Mouse (Mus musculus) spleen, adult 2 months (tissue): ENCODE data around the gene Tmem189. TPM values are rescaled to one million over a fixed set of nuclear protein-coding genes. Genes with fewer than 3 reads are reported as not detected.

Experiments
- DNase-seq, 2 experiments: peaks; one replicate each; pipeline versions ENCODE4 v3.0.0 to v3.0.0-alpha.2; 2012 to 2021; ENCODE audit warnings: low spot score in 2 of 2, low read depth in 1 of 2
- H3K27ac ChIP-seq: fragments of 200-500 bp; 2 replicates; pipeline ENCODE4 v1.5.1; 2012; ENCODE audit warnings: low read length, inconsistent platforms; ENCODE audit not compliant: insufficient read depth
- H3K27me3 ChIP-seq: fragments of 200-500 bp; 2 replicates; pipeline ENCODE4 v1.6.1; 2012; ENCODE audit warnings: mild to moderate bottlenecking, moderate library complexity, low read length, inconsistent platforms; ENCODE audit not compliant: control insufficient read depth, insufficient read depth
- H3K36me3 ChIP-seq: fragments of 200-500 bp; 2 replicates; pipeline ENCODE4 v1.6.1; 2012; ENCODE audit warnings: mild to moderate bottlenecking, low read length, inconsistent platforms; ENCODE audit not compliant: control insufficient read depth, insufficient read depth
- H3K4me1 ChIP-seq: fragments of 200-500 bp; 2 replicates; pipeline ENCODE4 v1.6.1; 2011; ENCODE audit warnings: inconsistent platforms; ENCODE audit not compliant: control insufficient read depth, insufficient read depth, insufficient read length
- H3K4me3 ChIP-seq: fragments of 200-500 bp; 2 replicates; pipeline ENCODE4 v1.5.1; 2011; ENCODE audit warnings: mild to moderate bottlenecking, inconsistent platforms; ENCODE audit not compliant: insufficient read depth, insufficient read length; ENCODE audit errors: extremely low read depth
- CTCF ChIP-seq: fragments of 200-500 bp; IDR thresholded peaks from 2 replicates; pipeline ENCODE4 v1.5.1; 2011; ENCODE audit warnings: mild to moderate bottlenecking, inconsistent platforms; ENCODE audit not compliant: insufficient read depth, insufficient read length, insufficient replicate concordance; ENCODE audit errors: extremely low read depth
- POLR2A ChIP-seq: fragments of 200-500 bp; IDR thresholded peaks from 2 replicates; pipeline ENCODE4 v1.6.1; 2011; ENCODE audit warnings: low read depth, low read length, inconsistent platforms
- WGBS: fragments of 180-500 bp; shearing (Covaris S2); methylation state at CpG from one replicate; pipeline ENCODE4 v1.1.7; 2018; 5-methylcytosine and 5-hydroxymethylcytosine counted together
- polyA plus RNA-seq: library from polyadenylated mRNA; depleted of rRNA; stranded (reverse); fragments of >200 nt; gene quantifications from 2 replicates; pipeline ENCODE4 v1.2.3, GENCODE M21; 2012

The Tmem189 gene
- polyA plus RNA-seq, 1 experiment: 90.7 TPM

DNA sequence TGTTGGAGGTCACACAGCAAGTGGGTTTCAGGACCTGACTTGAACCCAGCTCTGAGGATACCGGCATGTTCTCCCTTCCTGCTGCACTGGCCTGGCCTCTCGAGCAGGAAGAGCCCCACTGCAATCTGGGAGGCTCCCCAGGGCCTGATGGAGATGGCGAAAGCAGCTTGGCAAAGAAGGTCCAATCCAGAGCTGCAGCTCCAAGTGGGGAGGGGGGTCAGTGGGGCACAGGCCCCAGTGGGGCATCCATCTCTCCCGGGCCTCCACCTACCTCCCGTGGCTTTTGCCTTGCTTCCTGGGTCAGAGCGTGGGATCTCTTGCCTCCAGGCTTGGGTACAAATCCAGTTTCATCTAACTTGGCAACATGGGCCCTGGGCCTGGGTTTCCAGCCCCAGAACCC, 12.5 kb upstream of the Tmem189 start:
- Histone ChIP-seq H3K4me1 (peaks cover 8% of the 10 kb centered on the region; the same call in 1 of the 2 replicates), H3K27ac (peak overlapping the region; percentile 67; the same call in 1 of the 2 replicates), H3K27me3 (no peaks in the 10 kb centered on the region), H3K36me3 (no peaks in the 10 kb centered on the region), H3K4me3 (no peak overlapping the region)
- 84% methylated on average over 6 of the region's 6 CpGs for WGBS
- TF ChIP-seq POLR2A (no peak), CTCF (no peak)
- no peak for DNase-seq

DNA sequence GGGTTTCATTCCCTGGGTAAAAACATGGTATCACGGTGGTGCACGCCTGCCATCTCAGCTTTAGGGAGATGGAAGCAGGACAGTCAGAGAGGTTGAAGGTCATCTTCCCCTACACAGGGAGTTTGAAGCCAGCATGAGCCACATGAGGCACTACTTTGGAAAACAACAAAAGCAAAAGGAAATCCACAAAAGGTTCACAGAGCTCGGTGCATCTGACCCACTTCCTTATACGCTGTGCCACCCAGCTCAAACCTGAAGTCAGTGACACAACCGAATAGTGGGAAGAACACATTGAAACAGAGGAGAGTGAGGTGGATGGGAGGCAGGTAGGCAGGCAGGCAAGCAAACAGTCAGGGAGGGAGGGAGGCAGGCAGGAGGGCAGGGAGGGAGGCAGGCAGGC, 11.8 kb upstream of the Tmem189 start:
- 41% methylated on average over 5 of the region's 5 CpGs for WGBS
- Histone ChIP-seq H3K4me3 (no peak overlapping the region), H3K27me3 (no peaks in the 10 kb centered on the region), H3K36me3 (no peaks in the 10 kb centered on the region), H3K27ac (peak overlapping the region; percentile 67), H3K4me1 (peaks cover 8% of the 10 kb centered on the region; the same call in 1 of the 2 replicates)
- TF ChIP-seq POLR2A (no peak), CTCF (no peak)
- no peak for DNase-seq

DNA sequence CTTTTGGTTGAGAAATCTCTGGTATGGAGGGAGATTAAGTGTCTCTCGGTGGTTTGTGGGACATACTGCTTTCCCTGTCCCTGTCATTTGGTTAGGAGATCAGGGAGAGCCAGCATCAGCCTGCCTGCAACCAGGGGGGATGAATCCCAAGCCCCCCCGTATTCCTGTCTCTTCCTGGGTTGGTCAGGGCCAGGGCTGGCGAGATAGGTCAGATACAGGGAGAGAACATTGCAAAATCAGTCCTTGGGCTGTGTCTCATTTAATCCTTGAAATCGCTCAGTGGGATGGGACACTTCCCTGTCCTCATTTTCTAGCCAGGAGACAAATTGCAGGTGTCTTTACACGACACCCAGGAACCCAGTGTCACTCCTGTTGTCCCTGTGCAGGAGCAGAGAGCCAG, 10.4 kb upstream of the Tmem189 start:
- WGBS: 79% methylated on average over 5 of the region's 5 CpGs
- TF ChIP-seq CTCF (no peak), POLR2A (no peak)
- Histone ChIP-seq H3K27me3 (no peaks in the 10 kb centered on the region), H3K27ac (no peak overlapping the region), H3K4me3 (no peak overlapping the region), H3K4me1 (peaks cover 8% of the 10 kb centered on the region; the same call in 1 of the 2 replicates), H3K36me3 (no peaks in the 10 kb centered on the region)
- no peak for DNase-seq

DNA sequence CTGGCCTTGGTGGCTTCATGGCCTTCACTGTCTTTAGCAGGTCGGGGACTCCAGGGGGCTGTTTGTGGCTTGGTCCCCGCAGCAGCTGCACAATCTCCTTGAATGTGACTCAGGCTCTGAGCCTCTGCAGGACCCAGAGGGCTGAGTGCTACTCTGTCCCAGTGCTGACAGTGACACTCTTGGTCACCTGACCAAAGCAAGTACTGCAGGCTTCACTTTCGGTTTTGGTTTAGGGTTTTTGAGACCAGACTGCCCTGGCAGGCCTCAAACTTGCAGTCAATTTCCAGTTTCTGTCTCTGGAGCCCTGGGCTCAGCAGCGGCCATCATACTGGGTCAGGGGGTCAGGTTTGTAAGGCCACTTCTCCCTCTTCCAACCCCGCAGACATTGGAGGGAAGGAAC, 8.3 kb upstream of the Tmem189 start:
- H3K4me1 ChIP-seq: peaks cover 8% of the 10 kb centered on the region; the same call in 1 of the 2 replicates

DNA sequence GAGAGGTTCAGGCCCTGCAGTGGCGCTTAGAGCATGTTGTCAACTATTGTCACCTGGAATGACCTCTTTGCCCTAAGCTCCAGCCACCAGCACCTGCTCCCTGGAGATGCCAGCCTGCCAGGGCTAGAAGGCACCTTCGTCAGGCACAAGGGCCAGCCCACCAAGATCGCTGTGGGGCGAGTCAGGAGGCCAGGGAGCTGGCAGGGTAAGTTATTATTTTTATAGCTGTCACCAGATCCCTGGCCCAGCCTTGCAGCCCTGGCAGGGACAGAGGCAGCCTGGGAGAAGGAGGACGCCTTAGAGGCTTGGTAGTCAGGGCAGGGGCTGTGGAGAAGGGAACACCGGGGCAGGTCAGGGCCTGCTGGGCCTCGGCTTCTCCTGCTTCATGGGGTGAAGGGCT, 6.5 kb upstream of the Tmem189 start:
- DNase-seq: no peak
- TF ChIP-seq POLR2A: no peak
- no peak for TF ChIP-seq CTCF
- H3K27ac ChIP-seq: no peak overlapping the region

More for the DNA sequence above, 8.3 kb upstream of the Tmem189 start:
- Histone ChIP-seq H3K27me3 (no peaks in the 10 kb centered on the region), H3K36me3 (no peaks in the 10 kb centered on the region), H3K27ac (peak overlapping the region; percentile 84), H3K4me3 (no peak overlapping the region; the same call in 1 of the 2 replicates)
- TF ChIP-seq CTCF (no peak), POLR2A (no peak; the same call in 1 of the 2 replicates)
- WGBS: 2% methylated on average over 5 of the region's 5 CpGs
- peak; percentile 56 to 81 for DNase-seq

DNA sequence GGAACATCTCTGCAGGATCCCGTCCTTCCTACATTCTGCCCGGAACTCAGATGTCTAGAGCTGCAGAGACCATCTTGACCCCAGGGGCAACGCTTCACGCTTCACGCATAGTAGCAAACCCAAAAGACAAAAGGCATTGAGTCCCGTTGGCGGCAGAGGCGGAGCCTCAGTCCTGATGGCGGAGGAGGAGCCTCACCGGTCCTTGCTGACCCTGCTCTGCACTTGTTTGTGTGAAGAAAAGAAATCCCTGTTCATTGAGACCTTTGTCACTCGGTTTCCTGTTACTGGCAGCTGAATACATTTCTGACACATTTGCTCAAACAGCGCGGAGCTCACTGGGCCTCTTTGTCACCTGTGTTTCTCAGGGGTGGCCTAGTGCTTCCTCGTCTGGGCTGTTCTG, 5.9 kb upstream of the Tmem189 start:
- Histone ChIP-seq H3K4me3 (no peak overlapping the region), H3K27me3 (no peaks in the 10 kb centered on the region), H3K36me3 (no peaks in the 10 kb centered on the region), H3K4me1 (peaks cover 2% of the 10 kb centered on the region; the same call in 1 of the 2 replicates), H3K27ac (no peak overlapping the region)
- 83% methylated on average over 14 of the region's 14 CpGs for WGBS
- TF ChIP-seq POLR2A (no peak), CTCF (no peak)
- DNase-seq: no peak

More for the DNA sequence above, 6.5 kb upstream of the Tmem189 start:
- no peaks in the 10 kb centered on the region for H3K36me3 ChIP-seq
- WGBS: 90% methylated on average over 7 of the region's 7 CpGs
- H3K4me1 ChIP-seq: peaks cover 2% of the 10 kb centered on the region; the same call in 1 of the 2 replicates
- H3K27me3 ChIP-seq: no peaks in the 10 kb centered on the region
- H3K4me3 ChIP-seq: no peak overlapping the region

DNA sequence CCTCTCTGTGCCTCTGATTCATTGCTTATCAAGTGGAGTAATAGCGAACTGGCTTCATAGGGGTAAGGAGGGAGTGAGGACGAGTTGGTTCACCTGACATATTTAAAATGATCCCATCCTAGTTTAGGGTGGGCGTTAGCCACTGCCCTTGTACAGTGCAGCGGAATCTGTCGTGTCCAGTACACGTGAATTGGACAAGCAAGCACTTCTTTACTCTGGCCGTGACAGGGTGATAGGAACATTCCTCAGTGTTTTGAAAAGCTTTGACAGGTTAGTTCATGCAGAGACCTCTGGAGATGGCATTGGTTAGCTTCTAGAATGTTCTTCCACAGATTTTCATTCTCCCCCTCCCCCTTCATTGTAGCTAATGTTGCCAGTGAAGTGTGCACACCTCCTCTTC, 5.3 kb upstream of the Tmem189 start:
- Histone ChIP-seq H3K4me3 (no peak overlapping the region), H3K27me3 (no peaks in the 10 kb centered on the region), H3K27ac (no peak overlapping the region), H3K4me1 (peaks cover 2% of the 10 kb centered on the region; the same call in 1 of the 2 replicates), H3K36me3 (no peaks in the 10 kb centered on the region)
- WGBS: 87% methylated on average over 7 of the region's 7 CpGs
- TF ChIP-seq CTCF (no peak), POLR2A (no peak)
- no peak for DNase-seq
